Mouse (Mus musculus) MEL (cell line): Measurements from ENCODE around the gene Zfp385b. TPM values are rescaled to one million over a fixed set of nuclear protein-coding genes. Genes with fewer than 3 reads are reported as not detected.

Experiments used
- DNase-seq: peaks from one replicate; pipeline ENCODE4 v3.0.0; 2011; ENCODE audit warnings: low read depth, low spot score
- H3K27ac ChIP-seq: 2 replicates; pipeline ENCODE4 v1.5.1; 2012; ENCODE audit warnings: low read depth, mild to moderate bottlenecking, control low read depth, low read length, moderate library complexity; ENCODE audit not compliant: control insufficient read depth
- H3K27me3 ChIP-seq, 2 experiments: fragments of 150-350 bp in 1 of 2; sonication (generic) in 1 of 2; 2 replicates each; pipeline ENCODE4 v1.6.1; 2012; ENCODE audit warnings: low read length in 2 of 2, mild to moderate bottlenecking in 2 of 2, improper control_type of control experiment in 1 of 2, moderate library complexity in 1 of 2; ENCODE audit not compliant: insufficient read depth in 2 of 2, control insufficient read depth in 1 of 2
- H3K36me3 ChIP-seq, 2 experiments: 2 replicates each; pipeline ENCODE4 v1.6.1; 2012 to 2014; ENCODE audit warnings: low read length in 2 of 2, improper control_type of control experiment in 1 of 2, inconsistent platforms in 1 of 2, mild to moderate bottlenecking in 1 of 2; ENCODE audit not compliant: insufficient read depth in 2 of 2, control insufficient read depth in 1 of 2
- H3K4me1 ChIP-seq, 2 experiments: fragments of 150-350 bp in 1 of 2; sonication (generic) in 1 of 2; 2 replicates each; pipeline ENCODE4 v1.6.1; 2012; ENCODE audit warnings: low read length in 2 of 2, improper control_type of control experiment in 1 of 2, mild to moderate bottlenecking in 1 of 2; ENCODE audit not compliant: insufficient read depth in 2 of 2, control insufficient read depth in 1 of 2
- H3K4me3 ChIP-seq, 2 experiments: fragments of 150-350 bp in 1 of 2; sonication (generic) in 1 of 2; 2 replicates each; pipeline ENCODE4 v1.5.1; 2012; ENCODE audit warnings: low read depth in 2 of 2, low read length in 2 of 2, mild to moderate bottlenecking in 2 of 2, moderate library complexity in 2 of 2, control low read depth in 1 of 2, improper control_type of control experiment in 1 of 2; ENCODE audit not compliant: control insufficient read depth in 1 of 2, insufficient read depth in 1 of 2
- H3K79me2 ChIP-seq: 2 replicates; pipeline ENCODE4 v1.6.1; 2012; ENCODE audit warnings: mild to moderate bottlenecking, low read length, moderate library complexity; ENCODE audit not compliant: control insufficient read depth, poor library complexity, insufficient read depth
- H3K9ac ChIP-seq: 2 replicates; pipeline ENCODE4 v1.6.1; 2012; ENCODE audit warnings: low read depth, mild to moderate bottlenecking, control low read depth, low read length, moderate library complexity; ENCODE audit not compliant: control insufficient read depth, poor library complexity, severe bottlenecking
- H3K9me3 ChIP-seq: fragments of 150-350 bp; sonication (generic); replicated peaks from 2 replicates; pipeline ENCODE4 v1.6.1; 2012; ENCODE audit warnings: mild to moderate bottlenecking, low read length, improper control_type of control experiment, moderate library complexity; ENCODE audit not compliant: insufficient read depth
- BHLHE40 ChIP-seq: IDR thresholded peaks from 2 replicates; pipeline ENCODE4 v1.6.1; 2012; ENCODE audit warnings: low read depth, mild to moderate bottlenecking, inconsistent platforms, low read length, improper control_type of control experiment, borderline replicate concordance
- CTCF ChIP-seq, 3 experiments: IDR thresholded peaks in 2 of 3; conservative IDR thresholded peaks in 1 of 3; 2 replicates each; pipeline ENCODE4 v1.5.1; 2011 to 2012; ENCODE audit warnings: low read length in 3 of 3, low read depth in 2 of 3, mild to moderate bottlenecking in 2 of 3, improper control_type of control experiment in 1 of 3, inconsistent platforms in 1 of 3, mixed read lengths in 1 of 3, moderate library complexity in 1 of 3; ENCODE audit not compliant: control insufficient read depth in 1 of 3, insufficient read depth in 1 of 3, poor library complexity in 1 of 3, severe bottlenecking in 1 of 3
- ELF1 ChIP-seq: IDR thresholded peaks from 2 replicates; pipeline ENCODE4 v1.6.1; 2014; ENCODE audit warnings: low read depth, mild to moderate bottlenecking, inconsistent platforms, low read length, improper control_type of control experiment, moderate library complexity
- GABPA ChIP-seq: IDR thresholded peaks from 2 replicates; pipeline ENCODE4 v1.6.1; 2012; ENCODE audit warnings: low read depth, mild to moderate bottlenecking, inconsistent platforms, low read length, improper control_type of control experiment, moderate library complexity
- GATA1 ChIP-seq: IDR thresholded peaks from 2 replicates; pipeline ENCODE4 v1.6.1; 2011; ENCODE audit warnings: low read depth, low read length, improper control_type of control experiment
- HCFC1 ChIP-seq: IDR thresholded peaks from 2 replicates; pipeline ENCODE4 v1.6.1; 2012; ENCODE audit warnings: low read depth, mild to moderate bottlenecking, inconsistent platforms, low read length, improper control_type of control experiment, moderate library complexity
- MAZ ChIP-seq: IDR thresholded peaks from 2 replicates; pipeline ENCODE4 v1.6.1; 2012; ENCODE audit warnings: low read depth, mild to moderate bottlenecking, inconsistent platforms, low read length, improper control_type of control experiment
- MEF2A ChIP-seq: IDR thresholded peaks from 2 replicates; pipeline ENCODE4 v1.6.1; 2014; ENCODE audit warnings: low read depth, mild to moderate bottlenecking, inconsistent platforms, low read length, improper control_type of control experiment; ENCODE audit not compliant: poor library complexity, insufficient replicate concordance, severe bottlenecking; ENCODE audit errors: extremely low read depth
- MYB ChIP-seq: IDR thresholded peaks from 2 replicates; pipeline ENCODE4 v1.6.1; 2011; ENCODE audit warnings: mild to moderate bottlenecking, low read depth, low read length, improper control_type of control experiment
- POLR2A ChIP-seq, 2 experiments: IDR thresholded peaks; 2 replicates each; pipeline ENCODE4 v1.6.1; 2011 to 2012; ENCODE audit warnings: low read length in 2 of 2, mild to moderate bottlenecking in 2 of 2, control low read depth in 1 of 2, improper control_type of control experiment in 1 of 2, low read depth in 1 of 2, moderate library complexity in 1 of 2; ENCODE audit not compliant: control insufficient read depth in 1 of 2, insufficient read depth in 1 of 2, poor library complexity in 1 of 2
- RCOR1 ChIP-seq: IDR thresholded peaks from 2 replicates; pipeline ENCODE4 v1.6.1; 2012; ENCODE audit warnings: low read depth, mild to moderate bottlenecking, inconsistent platforms, low read length, improper control_type of control experiment
- SMC3 ChIP-seq: IDR thresholded peaks from 2 replicates; pipeline ENCODE4 v1.6.1; 2011; ENCODE audit warnings: low read depth, low read length, improper control_type of control experiment
- TAL1 ChIP-seq: IDR thresholded peaks from 2 replicates; pipeline ENCODE4 v1.6.1; 2012; ENCODE audit warnings: mild to moderate bottlenecking, inconsistent platforms, low read length, moderate library complexity, mixed read lengths
- USF1 ChIP-seq: IDR thresholded peaks from 2 replicates; pipeline ENCODE4 v1.6.1; 2014; ENCODE audit warnings: low read depth, mild to moderate bottlenecking, inconsistent platforms, low read length, improper control_type of control experiment, moderate library complexity
- USF2 ChIP-seq, 2 experiments: IDR thresholded peaks; 2 replicates each; pipeline ENCODE4 v1.6.1; 2011 to 2012; ENCODE audit warnings: improper control_type of control experiment in 2 of 2, low read length in 2 of 2, borderline replicate concordance in 1 of 2, inconsistent platforms in 1 of 2, low read depth in 1 of 2, mild to moderate bottlenecking in 1 of 2; ENCODE audit not compliant: insufficient read depth in 1 of 2
- ZMIZ1 ChIP-seq: IDR thresholded peaks from 2 replicates; pipeline ENCODE4 v1.6.1; 2012; ENCODE audit warnings: low read depth, mild to moderate bottlenecking, inconsistent platforms, low read length, improper control_type of control experiment, moderate library complexity
- polyA plus RNA-seq, 2 experiments: library from polyadenylated mRNA; stranded (reverse) in 1 of 2; unstranded in 1 of 2; fragments of >175 nt in 1 of 2; fragments of >200 nt in 1 of 2; gene quantifications; 2 replicates each; pipeline versions ENCODE4 v1.2.1 to v1.2.4; 2012; ENCODE audit warnings: low replicate concordance in 2 of 2, low read depth in 1 of 2; ENCODE audit not compliant: insufficient read length in 2 of 2, insufficient read depth in 1 of 2, missing spikeins in 1 of 2
- total RNA-seq: library from RNA; depleted of rRNA; stranded (reverse); fragments of 300-350 nt; gene quantifications from 2 replicates; pipeline ENCODE4 v1.2.3, GENCODE M21; 2012

Gene Zfp385b
- total and polyA plus RNA-seq, 3 experiments, result not detected

GRCm38 (mm10) chr2:77508731-77509130, 310.7 kb downstream of the Zfp385b start:
- Histone ChIP-seq H3K4me3 (no peak overlapping the region), H3K27me3 (no peaks in the 10 kb centered on the region), H3K4me1 (no peaks in the 10 kb centered on the region), H3K9me3 (no peaks in the 10 kb centered on the region), H3K9ac (no peak overlapping the region), H3K36me3 (no peaks in the 10 kb centered on the region), H3K79me2 (no peaks in the 10 kb centered on the region), H3K27ac (no peak overlapping the region)
- TF ChIP-seq MYB, result no peak
- TF ChIP-seq GATA1, result no peak
- TF ChIP-seq USF1, result no peak
- no peak for TF ChIP-seq ELF1
- TF ChIP-seq ZMIZ1, result no peak
- no peak for TF ChIP-seq RCOR1
- TF ChIP-seq TAL1, result no peak
- TF ChIP-seq GABPA, result no peak
- TF ChIP-seq CTCF (IDR thresholded peaks at IDR 0.05 in 2 of 3, conservative IDR thresholded peaks at IDR 0.05 in 1 of 3; ENCODE audit: control insufficient read depth in 1 of 3, insufficient read depth in 1 of 3, low read depth in 2 of 3, low read length in 3 of 3, poor library complexity in 1 of 3, severe bottlenecking in 1 of 3), result no peak
- no peak for TF ChIP-seq HCFC1
- TF ChIP-seq POLR2A (IDR thresholded peaks at IDR 0.05; ENCODE audit: control insufficient read depth in 1 of 2, insufficient read depth in 1 of 2, low read depth in 1 of 2, low read length in 2 of 2, poor library complexity in 1 of 2), result no peak
- TF ChIP-seq SMC3, result no peak
- no peak for TF ChIP-seq USF2 (IDR thresholded peaks at IDR 0.05; ENCODE audit: borderline replicate concordance in 1 of 2, insufficient read depth in 1 of 2, low read depth in 1 of 2, low read length in 2 of 2)
- no peak for TF ChIP-seq BHLHE40
- no peak for DNase-seq

DNA sequence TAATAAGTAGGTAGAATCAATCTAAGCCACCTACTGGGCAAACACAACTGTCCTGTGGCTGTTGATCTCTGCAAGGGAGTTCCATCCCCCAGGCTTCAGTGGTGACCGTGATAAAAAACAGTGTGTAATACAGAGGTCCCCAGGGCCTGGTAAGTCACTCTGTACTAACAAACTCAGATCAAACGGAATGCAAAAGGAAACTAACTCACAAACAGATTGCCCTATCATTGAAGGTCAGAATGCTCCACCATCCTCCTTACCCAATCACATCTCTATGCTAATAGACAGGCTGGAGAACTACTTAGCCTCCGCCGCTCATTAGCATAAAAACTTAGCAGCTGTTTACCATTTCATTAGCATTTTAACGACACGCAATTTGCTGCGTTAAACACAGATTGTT, 313.1 kb downstream of the Zfp385b start:
- Histone ChIP-seq H3K79me2 (no peaks in the 10 kb centered on the region), H3K27ac (no peak overlapping the region), H3K9ac (no peak overlapping the region), H3K27me3 (no peaks in the 10 kb centered on the region), H3K4me3 (no peak overlapping the region), H3K9me3 (no peaks in the 10 kb centered on the region), H3K4me1 (no peaks in the 10 kb centered on the region), H3K36me3 (no peaks in the 10 kb centered on the region)
- DNase-seq, result no peak
- TF ChIP-seq TAL1 (no peak), ZMIZ1 (no peak), MEF2A (no peak), MYB (no peak), MAZ (no peak)
